Mouse (Mus musculus): ENCODE results near the gene Nid2. TPM values are rescaled to one million over a fixed set of nuclear protein-coding genes. Genes with fewer than 3 reads are reported as not detected.

The Nid2 gene
- polyA plus RNA-seq, 1 experiment from 2014 or later, result 46.6 TPM

GRCm38 (mm10) chr14:19771173-19771572 lies 20.1 kb downstream of the Nid2 start:
- Histone ChIP-seq H3K9me3 (0 out of 2 replicates have a peak, but pooled peaks cover under 1% of the 10 kb centered on the region), H3K27me3 (0 out of 2 replicates have a peak, but pooled peaks cover 2% of the 10 kb centered on the region), H3K4me2 (no peak overlapping the region), H3K27ac (no peak overlapping the region), H3K4me1 (replicated peaks) (peaks cover 14% of the 10 kb centered on the region), H3K4me3 (no peak overlapping the region), H3K9ac (no peak overlapping the region), H3K36me3 (no peaks in the 10 kb centered on the region)
- 85% methylated on average over 7 of the region's 7 CpGs for WGBS
- no peak for ATAC-seq (ENCODE audit: low FRiP score)

- H3K36me3 ChIP-seq, result no peaks in the 10 kb centered on the region
- no peak overlapping the region for H3K4me3 ChIP-seq
- 0 out of 2 replicates have a peak, but pooled peaks cover 3% of the 10 kb centered on the region for H3K9me3 ChIP-seq
- no peak overlapping the region for H3K27ac ChIP-seq
- no peak overlapping the region for H3K4me2 ChIP-seq
- no peaks in the 10 kb centered on the region for H3K27me3 ChIP-seq
- H3K4me1 ChIP-seq (replicated peaks), result peaks cover 4% of the 10 kb centered on the region; the same call in 1 of the 2 replicates
- H3K9ac ChIP-seq, result no peak overlapping the region
- 84% methylated on average over 13 of the region's 13 CpGs for WGBS
- ATAC-seq (ENCODE audit: low FRiP score), result no peak
Observed at GRCm38 (mm10) chr14:19774036-19774628, 23.1 kb downstream of the Nid2 start.

DNA sequence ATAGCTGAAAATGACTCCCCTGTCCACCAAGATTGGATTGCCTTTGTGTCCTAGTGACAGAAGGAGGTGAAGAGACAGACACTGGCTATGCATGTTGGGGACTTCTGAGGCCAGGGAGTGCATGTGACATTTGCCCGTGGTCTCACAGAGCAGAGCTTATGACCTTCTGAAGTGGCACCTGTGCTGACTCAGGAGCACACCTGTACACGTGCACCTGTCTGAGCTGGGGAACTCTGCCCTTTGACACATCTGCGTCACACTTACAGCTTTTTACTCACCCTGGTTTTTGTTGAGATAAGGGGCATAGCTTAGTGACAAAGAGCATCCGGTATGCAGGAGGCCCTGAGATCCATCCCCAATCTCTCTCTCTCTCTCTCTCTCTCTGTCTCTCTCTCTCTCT lies 24.4 kb downstream of the Nid2 start:
- 94% methylated on average over 4 of the region's 4 CpGs for WGBS
- no peak for ATAC-seq (ENCODE audit: low FRiP score)
- H3K4me1 ChIP-seq (replicated peaks), result no peaks in the 10 kb centered on the region

DNA sequence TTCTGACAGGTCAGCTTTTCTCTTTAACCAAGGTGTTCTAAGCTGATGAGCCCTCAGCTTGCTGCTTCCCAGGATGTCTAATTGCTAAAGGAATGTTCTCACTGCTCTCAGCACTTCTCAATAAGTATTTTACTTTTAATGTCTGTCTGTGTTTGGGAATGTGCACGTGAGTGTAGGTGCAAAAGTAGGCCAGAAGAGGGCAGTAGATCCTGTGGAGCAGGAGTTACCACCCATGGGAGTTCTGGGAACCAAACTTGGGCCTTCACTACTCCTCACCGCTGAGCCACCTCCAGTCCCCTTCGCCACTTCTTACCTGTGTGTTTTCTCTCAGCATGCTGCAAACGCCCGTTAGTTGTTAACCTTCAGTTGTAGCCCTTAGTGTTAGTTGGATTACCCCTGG lies 25.1 kb downstream of the Nid2 start:
- H3K27ac ChIP-seq, result no peak overlapping the region
- H3K9me3 ChIP-seq, result 0 out of 2 replicates have a peak, but pooled peaks cover 3% of the 10 kb centered on the region
- 97% methylated on average over 5 of the region's 5 CpGs for WGBS
- no peak overlapping the region for H3K4me3 ChIP-seq
- no peaks in the 10 kb centered on the region for H3K36me3 ChIP-seq
- H3K4me1 ChIP-seq (replicated peaks), result no peaks in the 10 kb centered on the region
- H3K27me3 ChIP-seq, result no peaks in the 10 kb centered on the region
- no peak for ATAC-seq (ENCODE audit: low FRiP score)
- H3K4me2 ChIP-seq, result no peak overlapping the region
- no peak overlapping the region for H3K9ac ChIP-seq

More for the DNA sequence above, 24.4 kb downstream of the Nid2 start:
- H3K36me3 ChIP-seq, result no peaks in the 10 kb centered on the region
- no peak overlapping the region for H3K4me2 ChIP-seq
- H3K27ac ChIP-seq, result no peak overlapping the region
- H3K27me3 ChIP-seq, result no peaks in the 10 kb centered on the region
- H3K9ac ChIP-seq, result no peak overlapping the region
- H3K4me3 ChIP-seq, result no peak overlapping the region
- H3K9me3 ChIP-seq, result 0 out of 2 replicates have a peak, but pooled peaks cover 3% of the 10 kb centered on the region

DNA sequence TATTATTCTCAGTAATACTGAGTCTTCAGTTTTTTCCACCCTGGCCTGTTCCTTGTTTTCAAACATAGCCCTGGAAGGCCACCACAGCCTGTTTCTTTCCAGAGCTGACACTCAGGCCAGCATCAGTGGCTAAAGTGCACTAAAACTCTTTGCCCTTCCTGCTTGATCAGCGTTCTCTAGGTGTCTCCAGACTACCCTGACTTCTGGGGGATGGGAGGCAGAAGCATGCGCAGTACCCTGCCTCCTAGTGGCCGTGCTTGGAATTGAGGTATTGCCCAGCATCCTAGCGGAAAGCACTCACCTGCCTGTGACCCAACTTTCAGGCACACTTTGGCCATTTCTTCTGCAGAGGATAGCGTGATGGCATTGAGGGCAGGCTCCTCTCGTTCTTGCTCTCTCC lies 25.8 kb downstream of the Nid2 start:
- Histone ChIP-seq H3K4me2 (no peak overlapping the region), H3K27ac (no peak overlapping the region), H3K27me3 (no peaks in the 10 kb centered on the region), H3K4me3 (no peak overlapping the region), H3K9ac (no peak overlapping the region), H3K36me3 (no peaks in the 10 kb centered on the region), H3K4me1 (replicated peaks) (no peaks in the 10 kb centered on the region), H3K9me3 (0 out of 2 replicates have a peak, but pooled peaks cover 3% of the 10 kb centered on the region)
- no peak for ATAC-seq (ENCODE audit: low FRiP score)
- 43% methylated on average over 6 of the region's 6 CpGs for WGBS

GRCm38 (mm10) chr14:19777365-19777764 lies 26.3 kb downstream of the Nid2 start:
- no peaks in the 10 kb centered on the region for H3K27me3 ChIP-seq
- H3K9ac ChIP-seq, result no peak overlapping the region
- 0 out of 2 replicates have a peak, but pooled peaks cover 3% of the 10 kb centered on the region for H3K9me3 ChIP-seq
- WGBS, result 94% methylated on average over 6 of the region's 6 CpGs
- no peak overlapping the region for H3K4me3 ChIP-seq
- H3K27ac ChIP-seq, result no peak overlapping the region
- ATAC-seq (ENCODE audit: low FRiP score), result no peak
- H3K36me3 ChIP-seq, result no peaks in the 10 kb centered on the region
- H3K4me1 ChIP-seq (replicated peaks), result no peaks in the 10 kb centered on the region
- H3K4me2 ChIP-seq, result no peak overlapping the region

- whole genome bisulfite sequencing, result 89% methylated on average over 13 of the region's 13 CpGs
- no peak overlapping the region for H3K4me2 ChIP-seq
- no peak for ATAC-seq (ENCODE audit: low FRiP score)
Observed at GRCm38 (mm10) chr14:19777945-19778344, 26.9 kb downstream of the Nid2 start.

GRCm38 (mm10) chr14:19785797-19786588 lies 34.9 kb downstream of the Nid2 start:
- ATAC-seq (ENCODE audit: low FRiP score), result no peak
- H3K4me2 ChIP-seq, result no peak overlapping the region
- no peaks in the 10 kb centered on the region for H3K27me3 ChIP-seq
- H3K4me1 ChIP-seq (replicated peaks), result no peaks in the 10 kb centered on the region
- H3K27ac ChIP-seq, result no peak overlapping the region
- H3K9ac ChIP-seq, result no peak overlapping the region
- no peaks in the 10 kb centered on the region for H3K36me3 ChIP-seq
- no peak overlapping the region for H3K4me3 ChIP-seq
- no peaks in the 10 kb centered on the region for H3K9me3 ChIP-seq
- WGBS, result 86% methylated on average over 9 of the region's 9 CpGs

More at GRCm38 (mm10) chr14:19777945-19778344, 26.9 kb downstream of the Nid2 start:
- Histone ChIP-seq H3K4me3 (no peak overlapping the region), H3K27me3 (no peaks in the 10 kb centered on the region), H3K9me3 (0 out of 2 replicates have a peak, but pooled peaks cover 3% of the 10 kb centered on the region), H3K27ac (no peak overlapping the region), H3K4me1 (replicated peaks) (no peaks in the 10 kb centered on the region), H3K9ac (no peak overlapping the region), H3K36me3 (no peaks in the 10 kb centered on the region)

GRCm38 (mm10) chr14:19788443-19788842 lies 37.4 kb downstream of the Nid2 start:
- H3K4me3 ChIP-seq, result no peak overlapping the region
- no peaks in the 10 kb centered on the region for H3K9me3 ChIP-seq
- H3K36me3 ChIP-seq, result no peaks in the 10 kb centered on the region
- no peaks in the 10 kb centered on the region for H3K27me3 ChIP-seq
- H3K4me1 ChIP-seq (replicated peaks), result no peaks in the 10 kb centered on the region
- no peak overlapping the region for H3K27ac ChIP-seq
- 79% methylated on average over 1 of the region's 1 CpGs for WGBS
- H3K9ac ChIP-seq, result no peak overlapping the region
- ATAC-seq (ENCODE audit: low FRiP score), result no peak
- no peak overlapping the region for H3K4me2 ChIP-seq

GRCm38 (mm10) chr14:19794881-19795280 lies 43.8 kb downstream of the Nid2 start:
- 71% methylated on average over 4 of the region's 4 CpGs for WGBS
- H3K9ac ChIP-seq, result no peak overlapping the region
- H3K4me3 ChIP-seq, result no peak overlapping the region

GRCm38 (mm10) chr14:19796541-19797304 lies 45.7 kb downstream of the Nid2 start:
- no peaks in the 10 kb centered on the region for H3K27me3 ChIP-seq
- no peaks in the 10 kb centered on the region for H3K4me1 ChIP-seq (replicated peaks)
- no peaks in the 10 kb centered on the region for H3K36me3 ChIP-seq
- 86% methylated on average over 18 of the region's 18 CpGs for WGBS
- no peak overlapping the region for H3K4me2 ChIP-seq
- ATAC-seq (ENCODE audit: low FRiP score), result no peak
- no peak overlapping the region for H3K9ac ChIP-seq
- no peak overlapping the region for H3K4me3 ChIP-seq
- no peak overlapping the region for H3K27ac ChIP-seq
- H3K9me3 ChIP-seq, result no peaks in the 10 kb centered on the region

More at GRCm38 (mm10) chr14:19794881-19795280, 43.8 kb downstream of the Nid2 start:
- H3K27ac ChIP-seq, result no peak overlapping the region
- ATAC-seq (ENCODE audit: low FRiP score), result no peak
- no peaks in the 10 kb centered on the region for H3K9me3 ChIP-seq
- no peaks in the 10 kb centered on the region for H3K27me3 ChIP-seq
- H3K36me3 ChIP-seq, result no peaks in the 10 kb centered on the region
- H3K4me2 ChIP-seq, result no peak overlapping the region
- H3K4me1 ChIP-seq (replicated peaks), result no peaks in the 10 kb centered on the region

DNA sequence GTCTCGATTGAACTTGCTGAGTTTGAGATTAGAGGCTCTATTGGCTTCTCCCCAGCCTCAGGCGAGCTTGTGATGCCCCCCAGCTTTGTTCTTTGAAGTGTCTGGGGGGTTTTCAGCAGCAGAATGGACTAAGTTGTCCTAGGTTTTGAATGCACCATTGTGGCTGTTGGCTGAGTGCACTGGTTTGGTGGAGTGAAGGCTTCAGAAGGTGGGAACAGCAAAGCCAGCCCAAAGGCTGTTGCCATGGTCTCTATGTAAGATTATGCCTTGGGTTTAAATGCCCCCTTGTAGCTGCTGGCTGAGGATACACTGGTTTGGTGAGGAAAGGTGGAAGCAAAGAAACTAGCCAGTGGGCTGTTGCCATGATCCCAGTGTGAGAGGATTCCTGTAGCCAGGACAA lies 49.4 kb downstream of the Nid2 start:
- Histone ChIP-seq H3K9me3 (no peaks in the 10 kb centered on the region), H3K27ac (no peak overlapping the region), H3K27me3 (no peaks in the 10 kb centered on the region), H3K4me1 (replicated peaks) (no peaks in the 10 kb centered on the region), H3K36me3 (peaks cover 4% of the 10 kb centered on the region), H3K4me3 (no peak overlapping the region), H3K4me2 (no peak overlapping the region), H3K9ac (no peak overlapping the region)
- 63% methylated on average over 2 of the region's 2 CpGs for WGBS
- ATAC-seq (ENCODE audit: low FRiP score), result no peak

Measured in hindbrain, embryonic 13.5 days (tissue).